Mouse (Mus musculus) bone marrow, adult 2 months (tissue): ENCODE data around the gene Rtl5.

Source experiments
- CTCF ChIP-seq: fragments of 200-500 bp; IDR thresholded peaks from 2 replicates; pipeline ENCODE4 v1.5.1; 2011; ENCODE audit warnings: low read length, control low read depth; ENCODE audit not compliant: control insufficient read depth, insufficient read depth
- POLR2A ChIP-seq: fragments of 200-500 bp; IDR thresholded peaks from 2 replicates; pipeline ENCODE4 v1.6.1; 2011; ENCODE audit warnings: low read depth, mild to moderate bottlenecking, control low read depth, low read length, borderline replicate concordance; ENCODE audit not compliant: control insufficient read depth

GRCm38 (mm10) chrX:102073605-102074325, 2.7 kb upstream of the Rtl5 start:
- TF ChIP-seq POLR2A (no peak), CTCF (no peak)
